Mouse (Mus musculus) heart, postnatal 0 days (tissue): ENCODE measurements around the gene BC035947. TPM values are rescaled to one million over a fixed set of nuclear protein-coding genes. Genes with fewer than 3 reads are reported as not detected.
"Not testable (repeated sequence)": the region's sequence is repeated elsewhere in the genome, so short reads cannot be mapped to it uniquely, and the experiment has no call there.

ENCODE experiments used
- ATAC-seq: fragments of 200-750 bp; cut with Nextera tagmentation; 2 replicates; pipeline ENCODE4 v1.8.0; 2017; ENCODE audit warnings: low read depth, moderate number of reproducible peaks, moderate library complexity; ENCODE audit not compliant: insufficient read depth
- DNase-seq: peaks from one replicate; pipeline ENCODE4 v3.0.0-alpha.2; 2016; ENCODE audit warnings: low spot score
- H3K27ac ChIP-seq: fragments of 300-500 bp; sonication (generic); 2 replicates; pipeline ENCODE4 v1.5.1; 2014; ENCODE audit warnings: low read depth, mild to moderate bottlenecking
- H3K27me3 ChIP-seq: fragments of 300-500 bp; sonication (generic); 2 replicates; pipeline ENCODE4 v1.6.1; 2014; ENCODE audit warnings: low read length, mixed read lengths; ENCODE audit not compliant: control insufficient read depth, insufficient read depth
- H3K36me3 ChIP-seq: fragments of 300-500 bp; sonication (generic); replicated peaks from 2 replicates; pipeline ENCODE4 v1.6.1; 2014; ENCODE audit warnings: low read length, mixed read lengths; ENCODE audit not compliant: control insufficient read depth, insufficient read depth
- H3K4me1 ChIP-seq: fragments of 300-500 bp; sonication (generic); 2 replicates; pipeline ENCODE4 v1.6.1; 2014; ENCODE audit warnings: antibody characterized with exemption; ENCODE audit not compliant: control insufficient read depth, insufficient read depth
- H3K4me2 ChIP-seq: fragments of 300-500 bp; sonication (generic); 2 replicates; pipeline ENCODE4 v1.6.1; 2014; ENCODE audit warnings: low read depth, mild to moderate bottlenecking, low read length, moderate library complexity
- H3K4me3 ChIP-seq: fragments of 300-500 bp; sonication (generic); 2 replicates; pipeline ENCODE4 v1.5.1; 2014; ENCODE audit warnings: low read depth, low read length
- H3K9ac ChIP-seq: fragments of 300-500 bp; sonication (generic); replicated peaks from 2 replicates; pipeline ENCODE4 v1.6.1; 2014; ENCODE audit warnings: low read depth, low read length, mixed read lengths
- H3K9me3 ChIP-seq: fragments of 300-500 bp; sonication (generic); replicated peaks from 2 replicates; pipeline ENCODE4 v1.6.1; 2016; ENCODE audit warnings: low read length; ENCODE audit not compliant: control insufficient read depth
- CTCF ChIP-seq: IDR thresholded peaks from 2 replicates; pipeline ENCODE4 v1.5.1; 2016; ENCODE audit warnings: antibody characterized with exemption, control low read depth, low read depth
- EP300 ChIP-seq: IDR thresholded peaks from 2 replicates; pipeline ENCODE4 v1.6.1; 2016; ENCODE audit warnings: antibody characterized with exemption, low read depth
- WGBS: fragments of 180-500 bp; shearing (Covaris S2); extraction: QIAGEN DNeasy Blood & Tissue Kit; methylation state at CpG from one replicate; pipeline ENCODE4 v1.1.7; 2014; 5-methylcytosine and 5-hydroxymethylcytosine counted together
- polyA plus RNA-seq: library from polyadenylated mRNA; unstranded; fragments of >200 nt; fragmentation: Nextera tagmentation; extraction: Ambion mirVana; gene quantifications from 2 replicates; pipeline ENCODE4 v1.2.1, GENCODE M21; 2015
- total RNA-seq: library from RNA; depleted of rRNA; stranded (reverse); fragments of >200 nt; gene quantifications from 2 replicates; pipeline ENCODE4 v1.2.3, GENCODE M21; 2014; ENCODE audit warnings: low replicate concordance; rRNA removed

BC035947 gene
- total RNA-seq (not detected in 2 replicates), polyA plus RNA-seq (not detected in 2 replicates)

DNA sequence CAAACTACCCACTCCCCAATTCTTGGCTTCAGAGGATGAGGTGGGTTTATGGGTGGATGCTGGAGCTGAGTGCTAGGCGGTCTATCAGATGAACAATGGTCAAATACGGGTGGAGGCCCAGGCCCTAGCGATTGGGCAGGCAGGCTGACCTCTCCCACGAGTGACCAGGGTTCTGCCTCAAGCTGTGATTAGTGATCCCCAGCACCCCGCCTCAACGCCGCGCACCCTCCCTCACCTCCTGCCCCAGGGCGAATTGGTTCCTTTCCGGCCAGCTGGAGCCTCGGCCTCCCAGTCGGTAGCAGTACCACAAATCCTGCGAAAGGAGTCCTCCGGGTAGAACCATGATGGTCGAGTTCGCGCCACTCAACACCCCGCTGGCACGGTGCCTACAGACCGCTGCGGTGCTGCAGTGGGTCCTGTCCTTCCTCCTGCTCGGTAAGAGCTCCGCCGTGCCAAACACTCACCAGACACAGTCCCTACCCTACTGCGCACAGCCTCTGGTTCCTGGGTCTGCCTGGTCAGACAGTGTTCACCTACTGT, at the start of gene BC035947:
TSS of gene BC035947 (minus strand) at position 538 of the 540 bp plus-strand sequence.
- no peak for DNase-seq
- ATAC-seq: no peak
- WGBS: 3% methylated on average over 25 of the region's 25 CpGs
- peaks cover 15% of the 10 kb centered on the region for H3K27me3 ChIP-seq
- H3K4me3 ChIP-seq: peak within 1 kb of the TSS; percentile 16; the same call in 1 of the 2 replicates
- H3K36me3 ChIP-seq: no peaks in the 10 kb centered on the region
- no peaks in the 10 kb centered on the region for H3K9me3 ChIP-seq
- H3K9ac ChIP-seq: no peak within 1 kb of the TSS
- H3K27ac ChIP-seq: no peak within 1 kb of the TSS
- H3K4me1 ChIP-seq: peaks cover 5% of the 10 kb centered on the region; the same call in 1 of the 2 replicates
- no peak for TF ChIP-seq CTCF
- TF ChIP-seq EP300: no peak
- H3K4me2 ChIP-seq: peak within 1 kb of the TSS; percentile 58

DNA sequence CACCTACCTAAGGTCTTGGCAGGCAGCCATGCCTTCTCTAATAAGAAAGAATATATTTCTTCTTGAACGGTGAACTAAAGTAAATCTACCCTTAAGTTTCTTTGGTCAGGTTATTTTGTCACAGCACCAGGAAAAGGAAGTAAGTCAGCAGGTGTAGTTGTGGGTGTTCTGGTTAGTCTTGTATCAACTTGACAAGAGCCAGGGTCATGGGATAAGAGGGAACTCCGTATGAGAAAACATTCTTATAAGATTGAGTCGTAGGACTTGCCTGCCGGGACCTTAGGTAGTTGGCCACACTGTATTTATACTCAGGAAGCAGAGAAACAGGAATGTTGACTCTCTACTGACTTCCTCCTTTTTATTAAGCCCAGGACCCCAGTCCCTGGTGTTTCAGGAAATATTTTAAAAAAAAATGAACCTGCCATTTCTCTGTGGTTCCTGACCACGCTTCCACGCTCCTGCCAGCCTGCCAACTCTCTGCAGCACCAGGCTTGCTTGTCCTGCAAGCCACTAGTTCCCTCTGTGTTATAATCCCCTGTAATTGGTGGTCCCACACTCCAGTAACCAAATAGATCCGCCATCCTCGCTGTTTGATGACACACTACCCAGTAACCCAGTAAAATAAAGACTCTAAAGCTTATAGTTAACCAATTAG, 42.2 kb upstream of the BC035947 start:
- no peak overlapping the region for H3K4me3 ChIP-seq
- TF ChIP-seq EP300 (no peak), CTCF (no peak)
- H3K27me3 ChIP-seq: no peaks in the 10 kb centered on the region
- no peaks in the 10 kb centered on the region for H3K4me1 ChIP-seq
- no peak for DNase-seq
- no peak overlapping the region for H3K4me2 ChIP-seq
- 52% methylated on average over 8 of the region's 8 CpGs for WGBS
- ATAC-seq: no peak
- no peaks in the 10 kb centered on the region for H3K36me3 ChIP-seq
- no peak overlapping the region for H3K9ac ChIP-seq
- H3K9me3 ChIP-seq: peaks cover 4% of the 10 kb centered on the region; the same call in 1 of the 2 replicates
- H3K27ac ChIP-seq: no peak overlapping the region

DNA sequence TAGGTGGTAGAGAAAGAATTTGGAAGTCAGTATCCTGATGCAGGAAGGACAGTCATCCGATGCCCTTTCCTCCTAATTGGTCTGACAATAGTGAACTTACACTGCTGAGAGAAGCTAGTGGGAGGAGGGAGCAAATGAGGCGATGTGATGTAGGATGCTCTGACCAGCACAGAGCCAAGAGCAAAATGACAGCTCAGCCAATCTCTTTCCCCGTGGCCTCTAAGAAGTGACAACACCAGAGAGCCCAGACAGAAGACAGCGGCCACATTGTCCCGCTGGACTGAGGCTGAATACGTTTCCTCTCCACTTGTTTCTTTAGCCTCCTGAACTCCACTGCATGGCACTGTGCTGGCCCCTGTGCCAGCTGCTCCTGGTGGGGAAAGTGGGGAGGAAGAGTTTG, 37.0 kb upstream of the BC035947 start:
- ATAC-seq: no peak
- H3K27ac ChIP-seq: no peak overlapping the region
- WGBS: 32% methylated on average over 6 of the region's 6 CpGs

DNA sequence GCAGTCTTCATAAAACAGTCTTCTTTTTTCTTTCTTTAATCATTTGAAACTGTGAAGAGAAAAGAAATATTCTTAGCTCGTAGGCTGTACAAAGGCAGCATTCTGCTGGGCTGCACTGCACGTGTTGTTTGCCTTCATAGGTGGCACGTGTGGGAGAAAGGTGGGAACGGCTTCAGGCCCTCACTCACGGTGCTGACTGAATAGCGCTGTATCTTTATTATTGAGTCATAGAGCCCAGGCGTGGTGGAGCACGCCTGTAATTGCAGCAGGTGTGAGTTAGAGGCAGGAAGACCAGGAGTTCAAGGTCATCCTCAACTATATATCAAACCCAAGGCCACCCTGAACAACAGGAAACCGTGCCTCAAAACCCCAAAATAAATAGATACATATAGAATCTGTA, 34.3 kb upstream of the BC035947 start:
- no peak overlapping the region for H3K4me2 ChIP-seq
- no peaks in the 10 kb centered on the region for H3K4me1 ChIP-seq
- no peaks in the 10 kb centered on the region; the same call in 1 of the 2 replicates for H3K9me3 ChIP-seq
- DNase-seq (no peak), ATAC-seq (no peak)
- H3K36me3 ChIP-seq: no peaks in the 10 kb centered on the region
- TF ChIP-seq EP300 (no peak), CTCF (no peak)
- H3K27ac ChIP-seq: no peak overlapping the region
- no peak overlapping the region for H3K4me3 ChIP-seq
- 74% methylated on average over 9 of the region's 9 CpGs for WGBS
- no peaks in the 10 kb centered on the region for H3K27me3 ChIP-seq
- H3K9ac ChIP-seq: no peak overlapping the region

More for the DNA sequence above, 37.0 kb upstream of the BC035947 start:
- Histone ChIP-seq H3K4me1 (no peaks in the 10 kb centered on the region), H3K4me3 (no peak overlapping the region), H3K9ac (no peak overlapping the region), H3K9me3 (no peaks in the 10 kb centered on the region; the same call in 1 of the 2 replicates), H3K27me3 (no peaks in the 10 kb centered on the region), H3K36me3 (no peaks in the 10 kb centered on the region), H3K4me2 (no peak overlapping the region)
- no peak for TF ChIP-seq EP300
- TF ChIP-seq CTCF: no peak
- no peak for DNase-seq

DNA sequence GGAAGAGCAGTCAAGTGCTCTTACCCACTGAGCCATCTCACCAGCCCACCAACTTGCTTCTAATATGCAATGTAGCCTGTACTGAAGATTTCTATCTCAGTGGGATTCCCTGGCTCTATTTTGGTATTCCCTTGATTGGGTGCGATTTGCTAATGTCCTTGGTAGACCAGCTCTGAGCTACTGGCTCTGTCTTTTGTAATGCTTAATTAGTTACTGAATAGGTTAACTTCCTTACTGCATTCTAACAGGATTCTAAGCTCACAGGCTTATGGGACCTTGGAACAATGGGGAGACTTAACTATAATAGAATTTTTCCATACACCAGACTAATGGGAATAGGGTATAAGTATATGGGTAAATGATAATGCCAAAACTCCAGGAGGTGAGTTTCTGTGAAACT, 31.7 kb upstream of the BC035947 start:
- H3K4me1 ChIP-seq, DNase-seq, H3K4me3 ChIP-seq, H3K27me3 ChIP-seq, ATAC-seq, H3K9me3 ChIP-seq, H3K36me3 ChIP-seq, H3K27ac ChIP-seq, H3K9ac ChIP-seq, H3K4me2 ChIP-seq: not testable (repeated sequence)
- 85% methylated on average over 1 of the region's 1 CpGs for WGBS
